In the genomic region with DNA sequence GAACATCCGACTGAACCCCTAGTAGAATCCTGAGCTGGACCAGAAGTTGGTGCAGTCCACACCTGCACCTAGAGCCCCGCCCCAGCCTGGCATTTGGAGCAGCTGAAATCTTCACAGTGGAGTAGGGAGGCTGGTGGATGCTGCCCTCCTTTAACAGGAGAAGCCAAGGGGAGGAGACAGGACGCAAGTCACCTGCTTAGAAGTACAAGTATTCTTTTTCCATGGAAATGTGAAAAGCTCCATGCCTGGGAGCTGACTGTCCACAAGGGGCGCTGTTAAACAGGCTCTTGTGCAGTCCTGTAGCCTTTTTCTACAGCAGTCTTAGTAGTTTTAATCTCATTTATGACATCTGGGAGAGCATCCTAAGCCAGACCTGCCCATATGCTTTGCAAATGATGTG, we compare ENCODE assay signal across 25 mouse cellular contexts. TPM values are rescaled to one million over a fixed set of nuclear protein-coding genes. Genes with fewer than 3 reads are reported as not detected.
DNase-seq lines count a peak whose midpoint lies in the region; ATAC-seq and TF ChIP-seq lines count a peak whose summit lies in the region.
"Had no signal": no experiment of that assay in that cellular context is flagged by ENCODE, and none has a peak within 500 bp of the region (broad histone marks: within the 10 kb centered on the region; RNA-seq: fewer than 3 reads in every experiment).

No protein-coding gene starts in this region.

- H3K79me2 ChIP-seq in liver, adult 2 months (ENCODE audit: control insufficient read depth, insufficient read depth, low read length): no peaks in the 10 kb centered on the region

- no peaks in the 10 kb centered on the region for H3K27me3 ChIP-seq in hindbrain, postnatal 0 days (ENCODE audit: insufficient read depth, low read length)
- H3K27me3 ChIP-seq in hindbrain, embryonic 16.5 days (replicated peaks; ENCODE audit: control insufficient read depth, insufficient read depth, low read length): no peaks in the 10 kb centered on the region
- H3K27me3 ChIP-seq in liver, adult 2 months (ENCODE audit: control insufficient read depth, insufficient read depth, low read length): no peaks in the 10 kb centered on the region
- H3K27me3 ChIP-seq in liver, embryonic 11.5 days (replicated peaks; ENCODE audit: control insufficient read depth, insufficient read depth, low read length): no peaks in the 10 kb centered on the region
- no peaks in the 10 kb centered on the region for H3K27me3 ChIP-seq in ES-Bruce4 (ENCODE audit: control insufficient read depth, insufficient read depth, low read length, poor library complexity, severe bottlenecking)
- H3K27me3 ChIP-seq: midbrain, embryonic 12.5 days; stomach, embryonic 15.5 days had no signal

- H3K4me1 ChIP-seq in hindbrain, postnatal 0 days (ENCODE audit: insufficient read depth, low read length): 0 out of 2 replicates have a peak, but pooled peaks cover 4% of the 10 kb centered on the region
- H3K4me1 ChIP-seq in hindbrain, embryonic 16.5 days (ENCODE audit: control insufficient read depth, insufficient read depth, low read depth, low read length): peaks cover 3% of the 10 kb centered on the region; the same call in 1 of the 2 replicates
- peaks cover 28% of the 10 kb centered on the region for H3K4me1 ChIP-seq in liver, adult 2 months (ENCODE audit: control insufficient read depth, insufficient read depth, low read length)
- H3K4me1 ChIP-seq in liver, embryonic 11.5 days (replicated peaks; ENCODE audit: control insufficient read depth, insufficient read depth, low read length): peaks cover 23% of the 10 kb centered on the region
- peaks cover 3% of the 10 kb centered on the region for H3K4me1 ChIP-seq in ES-Bruce4 (ENCODE audit: control insufficient read depth, insufficient read depth, low read length)

- H3K4me3 ChIP-seq in hindbrain, postnatal 0 days (ENCODE audit: low read length): no peak overlapping the region
- no peak overlapping the region for H3K4me3 ChIP-seq in hindbrain, embryonic 16.5 days (ENCODE audit: low read length)
- no peak overlapping the region for H3K4me3 ChIP-seq in liver, adult 2 months (ENCODE audit: insufficient read depth, low read depth, low read length)
- H3K4me3 ChIP-seq in liver, embryonic 11.5 days (ENCODE audit: low read depth, low read length): no peak overlapping the region
- no peak overlapping the region for H3K4me3 ChIP-seq in ES-Bruce4 (ENCODE audit: low read depth, low read length)
- H3K4me3 ChIP-seq: hindbrain, embryonic 10.5 days; left cerebral cortex, adult 2 months; midbrain, embryonic 12.5 days; stomach, embryonic 15.5 days had no signal

- no peak overlapping the region for H3K9ac ChIP-seq in hindbrain, postnatal 0 days (replicated peaks; ENCODE audit: low read length)
- H3K9ac ChIP-seq in hindbrain, embryonic 16.5 days (ENCODE audit: low read depth, low read length): no peak overlapping the region
- H3K9ac ChIP-seq in liver, adult 2 months (ENCODE audit: low read depth, low read length): no peak overlapping the region
- H3K9ac ChIP-seq in liver, embryonic 11.5 days (ENCODE audit: low read depth, low read length): no peak overlapping the region
- no peak overlapping the region for H3K9ac ChIP-seq in ES-Bruce4 (ENCODE audit: low read depth, poor library complexity, severe bottlenecking)
- H3K9ac ChIP-seq: midbrain, embryonic 12.5 days; stomach, embryonic 15.5 days had no signal

- TF ChIP-seq CTCF in hindbrain, postnatal 0 days (IDR thresholded peaks at IDR 0.05; ENCODE audit: low read depth): peak; percentile 34; the same call in 1 of the 2 replicates
- peak; percentile 4; the same call in 1 of the 2 replicates for TF ChIP-seq CTCF in liver, adult 2 months (IDR thresholded peaks at IDR 0.05; ENCODE audit: low read depth, low read length)
- peak; percentile 32 for TF ChIP-seq CTCF in ES-Bruce4 (IDR thresholded peaks at IDR 0.05; ENCODE audit: low read depth, low read length)

- no peak for DNase-seq in hindbrain, postnatal 0 days (ENCODE audit: low spot score)
- DNase-seq in liver, adult 2 months (ENCODE audit: extremely low read depth, low read depth, low spot score): no peak
- DNase-seq in liver, embryonic 11.5 days (ENCODE audit: low spot score): no peak
- DNase-seq in R1 (ENCODE audit: low read depth, low spot score): peak; percentile 82
- no peak for DNase-seq in urinary bladder, postnatal 4 days (ENCODE audit: low spot score in 2 of 2)
- no peak for DNase-seq in testis, postnatal 10 days (ENCODE audit: low spot score)
- DNase-seq: adrenal gland, adult 8-10 months; B cell, adult 2 months; cerebellum, adult 11 months; cerebellum, postnatal 14 days; gastrocnemius, postnatal 10 days; lung, adult 18-20 months; spleen, adult 18-20 months; thymus, postnatal 25 days had no signal

- H3K9me3 ChIP-seq in hindbrain, postnatal 0 days (ENCODE audit: low read length): no peaks in the 10 kb centered on the region
- no peaks in the 10 kb centered on the region for H3K9me3 ChIP-seq in hindbrain, embryonic 16.5 days (ENCODE audit: control insufficient read depth, low read length)
- H3K9me3 ChIP-seq in liver, embryonic 11.5 days (ENCODE audit: control insufficient read depth, low read length): no peaks in the 10 kb centered on the region
- H3K9me3 ChIP-seq in ES-Bruce4 (replicated peaks; ENCODE audit: control insufficient read depth, insufficient read depth, low read length, poor library complexity, severe bottlenecking): no peaks in the 10 kb centered on the region
- H3K9me3 ChIP-seq: G1E; midbrain, embryonic 12.5 days; stomach, embryonic 15.5 days had no signal

- 92% methylated on average over 4 of the region's 4 CpGs for WGBS in hindbrain, postnatal 0 days
- 88% methylated on average over 4 of the region's 4 CpGs for WGBS in hindbrain, embryonic 16.5 days
- WGBS in liver, adult 2 months: 93% methylated on average over 4 of the region's 4 CpGs
- 87% methylated on average over 4 of the region's 4 CpGs for WGBS in liver, embryonic 11.5 days

- TF ChIP-seq EP300 in ES-Bruce4 (IDR thresholded peaks at IDR 0.05; ENCODE audit: insufficient read depth, low read depth, low read length): no peak

- ATAC-seq in hindbrain, postnatal 0 days: no peak
- no peak for ATAC-seq in hindbrain, embryonic 16.5 days
- no peak for ATAC-seq in liver, embryonic 11.5 days (replicated peaks; ENCODE audit: low FRiP score)
- ATAC-seq: forebrain, embryonic 16.5 days had no signal

- H3K36me3 ChIP-seq in hindbrain, postnatal 0 days (ENCODE audit: insufficient read depth, low read length): no peaks in the 10 kb centered on the region
- no peaks in the 10 kb centered on the region for H3K36me3 ChIP-seq in hindbrain, embryonic 16.5 days (ENCODE audit: control insufficient read depth, insufficient read depth, low read length)
- peaks cover 3% of the 10 kb centered on the region; the same call in 1 of the 2 replicates for H3K36me3 ChIP-seq in liver, adult 2 months (ENCODE audit: control insufficient read depth, insufficient read depth, low read length)
- H3K36me3 ChIP-seq in liver, embryonic 11.5 days (ENCODE audit: control insufficient read depth, insufficient read depth, low read length): no peaks in the 10 kb centered on the region
- H3K36me3 ChIP-seq in ES-Bruce4 (ENCODE audit: control insufficient read depth, insufficient read depth, low read length, poor library complexity, severe bottlenecking): no peaks in the 10 kb centered on the region
- H3K36me3 ChIP-seq: G1E; hindbrain, embryonic 10.5 days; midbrain, embryonic 12.5 days; stomach, embryonic 15.5 days had no signal

- no peak overlapping the region for H3K27ac ChIP-seq in hindbrain, postnatal 0 days
- no peak overlapping the region for H3K27ac ChIP-seq in hindbrain, embryonic 16.5 days (ENCODE audit: low read depth, low read length)
- H3K27ac ChIP-seq in liver, adult 2 months (replicated peaks; ENCODE audit: insufficient read depth, low read depth, low read length): no peak overlapping the region
- H3K27ac ChIP-seq in liver, embryonic 11.5 days (ENCODE audit: low read depth, low read length): no peak overlapping the region
- no peak overlapping the region for H3K27ac ChIP-seq in ES-Bruce4 (ENCODE audit: insufficient read depth, low read length)
- H3K27ac ChIP-seq: hindbrain, embryonic 10.5 days; left cerebral cortex, adult 2 months; midbrain, embryonic 12.5 days; stomach, embryonic 15.5 days had no signal

- TF ChIP-seq POLR2A in liver, adult 2 months (IDR thresholded peaks at IDR 0.05; ENCODE audit: extremely low read depth, insufficient read depth, low read length): no peak
- TF ChIP-seq POLR2A in ES-Bruce4 (IDR thresholded peaks at IDR 0.05; ENCODE audit: insufficient read depth, low read length): no peak

- no peak overlapping the region for H3K4me2 ChIP-seq in hindbrain, postnatal 0 days (ENCODE audit: low read depth, low read length)
- no peak overlapping the region for H3K4me2 ChIP-seq in hindbrain, embryonic 16.5 days (ENCODE audit: low read length)
- no peak overlapping the region for H3K4me2 ChIP-seq in liver, embryonic 11.5 days
- H3K4me2 ChIP-seq: midbrain, embryonic 12.5 days; stomach, embryonic 15.5 days had no signal

RNA-seq across cellular contexts. Expression of a gene that starts 2.4 kb away (rescaled TPM):
- total RNA-seq in hindbrain, postnatal 0 days (2014; rRNA removed): 3.3 and 7.3 TPM in 2 replicates
- 2.8 and 3.5 TPM in 2 replicates for polyA plus RNA-seq in hindbrain, postnatal 0 days (2015; fragmentation: Nextera tagmentation; extraction: Ambion mirVana)
- 2.9 and 3.1 TPM in 2 replicates for polyA plus RNA-seq in hindbrain, embryonic 16.5 days (2015; fragmentation: Nextera tagmentation; extraction: Ambion mirVana)
- total RNA-seq in liver, adult 2 months (2014; rRNA removed): 44.3 and 49.8 TPM in 2 replicates
- 232 and 326 TPM in 2 replicates for polyA plus RNA-seq in liver, adult 2 months (2012; rRNA removed)
- 12.0 and 14.5 TPM in 2 replicates for polyA plus RNA-seq in liver, embryonic 11.5 days (2014; fragmentation: Nextera tagmentation; extraction: Ambion mirVana)
- polyA plus RNA-seq in ES-Bruce4 (2011; ENCODE audit: insufficient read depth, insufficient read length, low read depth, missing spikeins): 4.8 and 7.8 TPM in 2 replicates

RNA-seq across cellular contexts. Expression of a gene that starts 3.8 kb away (rescaled TPM):
- total RNA-seq in hindbrain, postnatal 0 days (2014; rRNA removed): not detected in 2 replicates
- 0.36 and 0.39 TPM in 2 replicates for polyA plus RNA-seq in hindbrain, postnatal 0 days (2015; fragmentation: Nextera tagmentation; extraction: Ambion mirVana)
- 0.67 and 0.89 TPM in 2 replicates for polyA plus RNA-seq in hindbrain, embryonic 16.5 days (2015; fragmentation: Nextera tagmentation; extraction: Ambion mirVana)
- total RNA-seq in liver, adult 2 months (2014; rRNA removed): not detected in 2 replicates
- polyA plus RNA-seq in liver, adult 2 months (2012; rRNA removed): not detected in 2 replicates
- 1.8 TPM in 2 replicates for polyA plus RNA-seq in liver, embryonic 11.5 days (2014; fragmentation: Nextera tagmentation; extraction: Ambion mirVana)
- not detected in 2 replicates for polyA plus RNA-seq in ES-Bruce4 (2011; ENCODE audit: insufficient read depth, insufficient read length, low read depth, missing spikeins)
- total RNA-seq: adrenal gland, adult 8-10 months; G1E; gastrocnemius, postnatal 10 days; heart, adult 8-10 months; layer of hippocampus, adult 18-20 months; left cerebral cortex, adult 2 months had no signal
- polyA plus RNA-seq: forebrain, embryonic 16.5 days; G1E; heart, embryonic 16.5 days; midbrain, embryonic 12.5 days had no signal

RNA-seq across cellular contexts. Expression of a gene that starts 11.6 kb away (rescaled TPM):
- 23.5 and 29.1 TPM in 2 replicates for total RNA-seq in hindbrain, postnatal 0 days (2014; rRNA removed)
- polyA plus RNA-seq in hindbrain, postnatal 0 days (2015; fragmentation: Nextera tagmentation; extraction: Ambion mirVana): 25.9 and 26.0 TPM in 2 replicates
- polyA plus RNA-seq in hindbrain, embryonic 16.5 days (2015; fragmentation: Nextera tagmentation; extraction: Ambion mirVana): 22.6 and 25.5 TPM in 2 replicates
- total RNA-seq in liver, adult 2 months (2014; rRNA removed): 30.1 and 36.0 TPM in 2 replicates
- polyA plus RNA-seq in liver, adult 2 months (2012; rRNA removed): 13.4 and 18.5 TPM in 2 replicates
- 30.8 and 32.3 TPM in 2 replicates for polyA plus RNA-seq in liver, embryonic 11.5 days (2014; fragmentation: Nextera tagmentation; extraction: Ambion mirVana)
- 17.3 and 20.8 TPM in 2 replicates for polyA plus RNA-seq in ES-Bruce4 (2011; ENCODE audit: insufficient read depth, insufficient read length, low read depth, missing spikeins)

RNA-seq across cellular contexts. Expression of a gene that starts 11.7 kb away (rescaled TPM):
- 2.5 and 3.5 TPM in 2 replicates for total RNA-seq in hindbrain, postnatal 0 days (2014; rRNA removed)
- polyA plus RNA-seq in hindbrain, postnatal 0 days (2015; fragmentation: Nextera tagmentation; extraction: Ambion mirVana): 2.1 and 2.2 TPM in 2 replicates
- polyA plus RNA-seq in hindbrain, embryonic 16.5 days (2015; fragmentation: Nextera tagmentation; extraction: Ambion mirVana): 3.5 and 4.3 TPM in 2 replicates
- 0.54 and 0.92 TPM in 2 replicates for total RNA-seq in liver, adult 2 months (2014; rRNA removed)
- 0.72 and 1.1 TPM in 2 replicates for polyA plus RNA-seq in liver, adult 2 months (2012; rRNA removed)
- 1.6 and 2.4 TPM in 2 replicates for polyA plus RNA-seq in liver, embryonic 11.5 days (2014; fragmentation: Nextera tagmentation; extraction: Ambion mirVana)
- polyA plus RNA-seq in ES-Bruce4 (2011; ENCODE audit: insufficient read depth, insufficient read length, low read depth, missing spikeins): 2.4 and 3.0 TPM in 2 replicates

RNA-seq across cellular contexts. Expression of a gene that starts 14.4 kb away (rescaled TPM):
- total RNA-seq in hindbrain, postnatal 0 days (2014; rRNA removed): 3.7 and 3.9 TPM in 2 replicates
- polyA plus RNA-seq in hindbrain, postnatal 0 days (2015; fragmentation: Nextera tagmentation; extraction: Ambion mirVana): 3.5 and 3.7 TPM in 2 replicates
- 4.9 and 6.6 TPM in 2 replicates for polyA plus RNA-seq in hindbrain, embryonic 16.5 days (2015; fragmentation: Nextera tagmentation; extraction: Ambion mirVana)
- total RNA-seq in liver, adult 2 months (2014; rRNA removed): 0.74 and 0.87 TPM in 2 replicates
- polyA plus RNA-seq in liver, adult 2 months (2012; rRNA removed): 2.3 and 4.9 TPM in 2 replicates
- 2.8 and 4.1 TPM in 2 replicates for polyA plus RNA-seq in liver, embryonic 11.5 days (2014; fragmentation: Nextera tagmentation; extraction: Ambion mirVana)
- polyA plus RNA-seq in ES-Bruce4 (2011; ENCODE audit: insufficient read depth, insufficient read length, low read depth, missing spikeins): 2.9 and 3.6 TPM in 2 replicates

Comparison
In these comparisons a context has a peak if more than half of its experiments do, and no peak if none do; other contexts are left out.
1. RNA of a gene that starts 2.4 kb away (polyA plus RNA-seq): 232 to 326 TPM in liver, adult 2 months; 12.0 to 14.5 TPM in liver, embryonic 11.5 days, 4.8 to 7.8 TPM in ES-Bruce4, 2.9 to 3.1 TPM in hindbrain, embryonic 16.5 days and 2.8 to 3.5 TPM in hindbrain, postnatal 0 days; every median in the first group is over 10 times any median in the second.
2. Peak in every context shown above with its lines, with median percentiles within 50 percentile points of each other: CTCF ChIP-seq.